Mouse (Mus musculus): Measurements from ENCODE around the gene Rpl10.

DNA sequence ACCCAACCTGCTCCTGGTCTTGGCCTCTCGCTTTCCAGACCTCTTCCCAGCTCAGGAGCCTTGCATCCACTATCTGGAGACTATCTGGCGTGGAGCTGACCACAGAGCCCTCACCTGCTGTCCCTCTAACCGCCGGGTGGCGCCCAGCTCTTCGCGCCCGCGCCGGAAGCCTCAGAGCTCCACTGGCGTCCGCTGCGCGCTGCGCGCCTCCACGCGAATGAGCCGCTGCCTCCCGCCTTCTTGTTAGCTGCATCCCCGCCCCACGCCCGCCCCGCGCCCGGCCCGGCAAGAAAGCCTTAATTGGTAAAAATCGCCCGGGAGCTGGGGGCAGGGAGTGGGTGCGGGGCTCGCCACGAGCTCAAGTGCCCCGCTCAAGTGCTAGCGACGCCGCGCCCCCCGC is 21.0 kb upstream of the Rpl10 start, which contains the start of gene Flna:
- 0 out of 2 replicates have a peak, but pooled peaks have one; percentile 42 for TF ChIP-seq CTCF (IDR thresholded peaks at IDR 0.05; ENCODE audit: borderline replicate concordance, control insufficient read depth, extremely low read depth, insufficient read depth, low read length, poor library complexity)
- TF ChIP-seq POLR2A (IDR thresholded peaks at IDR 0.05; ENCODE audit: control insufficient read depth, extremely low read depth, insufficient read depth, low read length, poor library complexity) = no peak
